Mouse (Mus musculus) T-cell, adult 66 days (primary cell): ENCODE data around the gene Aip. TPM values are rescaled to one million over a fixed set of nuclear protein-coding genes. Genes with fewer than 3 reads are reported as not detected.

ENCODE experiments used
- total RNA-seq, 2 experiments: library from RNA; stranded (reverse); gene quantifications; 3 replicates in 1 of 2; 4 replicates in 1 of 2; pipeline ENCODE4 v1.2.4; 2023

Gene Aip
- total RNA-seq: 100 to 1,000 TPM; 144 to 147 TPM

GRCm38 (mm10) chr19:4125741-4126696 is at the start of gene Aip:
Aip (minus strand) TSS chr19:4125858.

GRCm38 (mm10) chr19:4162646-4163542 is 37.2 kb upstream of the Aip start, which contains the start of gene Rps6kb2:
Rps6kb2 (minus strand) TSS chr19:4163354.

GRCm38 (mm10) chr19:4153232-4153654 is 27.6 kb upstream of the Aip start, which contains the start of gene Ptprcap:
Ptprcap (plus strand) TSS chr19:4153604.

GRCm38 (mm10) chr19:4148491-4148806 is 22.8 kb upstream of the Aip start, which contains the start of gene Coro1b:
Coro1b (plus strand) TSS chr19:4148619.

GRCm38 (mm10) chr19:4143759-4144268 is 18.2 kb upstream of the Aip start, which contains the start of gene Cabp4:
Cabp4 (minus strand) TSS chr19:4144033.

GRCm38 (mm10) chr19:4139446-4139845 is 13.8 kb upstream of the Aip start, which contains the start of gene Gpr152:
Gpr152 (plus strand) TSS chr19:4139787.

GRCm38 (mm10) chr19:4099837-4100717 is 25.6 kb downstream of the Aip start, which contains the start of gene Pitpnm1:
Pitpnm1 (plus strand) TSS chr19:4099998.

GRCm38 (mm10) chr19:4096642-4097440 is 28.8 kb downstream of the Aip start, which contains the start of gene Cdk2ap2:
Cdk2ap2 (plus strand) TSS chr19:4097182.

GRCm38 (mm10) chr19:4081394-4081793 is 44.3 kb downstream of the Aip start, which contains the start of gene Cabp2:
Cabp2 (plus strand) TSS chr19:4081578.

Other genes starting within 250 kb of the Aip start
- gene Tcirg1, start 218.7 kb downstream of the Aip start, total RNA-seq: 10 to 100 TPM; 69.9 to 85.2 TPM
- gene Ndufs8, start 213.1 kb downstream of the Aip start, total RNA-seq: 10 to 100 TPM; 55.5 to 58.7 TPM
- gene Aldh3b1, start 196.1 kb downstream of the Aip start, total RNA-seq: under 1 TPM; 0.59 to 0.76 TPM
- gene Unc93b1, start 190.7 kb downstream of the Aip start, total RNA-seq: 10 to 100 TPM; 15.1 to 18.0 TPM
- gene Aldh3b3, start 167.2 kb downstream of the Aip start, total RNA-seq: not detected
- not detected for gene Aldh3b2, start 153.5 kb downstream of the Aip start, total RNA-seq
- not detected for gene Acy3, start 139.3 kb downstream of the Aip start, total RNA-seq
- not detected for gene Tbx10, start 133.1 kb downstream of the Aip start, total RNA-seq
- gene Nudt8, start 125.3 kb downstream of the Aip start, total RNA-seq: 1 to 10 TPM; 5.1 to 8.8 TPM
- gene Gm49405, start 125.2 kb downstream of the Aip start, total RNA-seq: 1 to 10 TPM; 1.2 to 1.4 TPM
- gene Doc2g, start 122.5 kb downstream of the Aip start, total RNA-seq: 1 to 10 TPM; 3.3 to 3.8 TPM
- gene Ndufv1, start 113.1 kb downstream of the Aip start, total RNA-seq: 10 to 100 TPM; 92.7 to 97.9 TPM
- 100 to 1,000 TPM; 219 to 238 TPM for gene Gstp1, start 87.9 kb downstream of the Aip start, total RNA-seq
- 10 to 100 TPM; 26.7 to 30.7 TPM for gene Gstp2, start 79.8 kb downstream of the Aip start, total RNA-seq
- 10 to 100 TPM; 28.7 to 37.1 TPM for gene Gstp3, start 66.3 kb downstream of the Aip start, total RNA-seq
- gene Cabp2, start 44.3 kb downstream of the Aip start, total RNA-seq: not detected
- 100 to 1,000 TPM; 166 to 171 TPM for gene Cdk2ap2, start 28.7 kb downstream of the Aip start, total RNA-seq
- 100 to 1,000 TPM; 322 TPM for gene Pitpnm1, start 25.9 kb downstream of the Aip start, total RNA-seq
- 1 to 10 TPM in 1 of 2 experiments, under 1 TPM in 1; 0.99 to 1.7 TPM for gene Gpr152, start 13.9 kb upstream of the Aip start, total RNA-seq
- not detected for gene Cabp4, start 18.2 kb upstream of the Aip start, total RNA-seq
- gene Coro1b, start 22.8 kb upstream of the Aip start, total RNA-seq: 100 to 1,000 TPM; 127 to 139 TPM
- 100 to 1,000 TPM; 313 to 348 TPM for gene Ptprcap, start 27.7 kb upstream of the Aip start, total RNA-seq
- gene Rps6kb2, start 37.5 kb upstream of the Aip start, total RNA-seq: 10 to 100 TPM; 34.8 to 49.8 TPM
- 10 to 100 TPM; 68.8 to 73.6 TPM for gene Carns1, start 49.6 kb upstream of the Aip start, total RNA-seq
- 100 to 1,000 TPM; 292 to 316 TPM for gene Tbc1d10c, start 65.4 kb upstream of the Aip start, total RNA-seq
- gene Ppp1ca, start 66.2 kb upstream of the Aip start, total RNA-seq: 100 to 1,000 TPM; 386 to 415 TPM
- 10 to 100 TPM; 46.6 to 54.9 TPM for gene Rad9a, start 75.8 kb upstream of the Aip start, total RNA-seq
- gene Clcf1, start 88.4 kb upstream of the Aip start, total RNA-seq: 100 to 1,000 TPM; 139 to 167 TPM
- gene AC109138.7, start 88.5 kb upstream of the Aip start, total RNA-seq: not detected
- 10 to 100 TPM; 50.8 to 51.4 TPM for gene Pold4, start 106.0 kb upstream of the Aip start, total RNA-seq
- gene Ssh3, start 143.3 kb upstream of the Aip start, total RNA-seq: 10 to 100 TPM; 17.8 to 18.9 TPM
- gene Ankrd13d, start 157.3 kb upstream of the Aip start, total RNA-seq: 10 to 100 TPM; 19.0 to 20.5 TPM
- gene Grk2, start 180.4 kb upstream of the Aip start, total RNA-seq: 100 to 1,000 TPM; 399 to 431 TPM